Mouse (Mus musculus): Measurements from ENCODE around the gene Ret. TPM values are rescaled to one million over a fixed set of nuclear protein-coding genes. Genes with fewer than 3 reads are reported as not detected.

The Ret gene
- polyA plus RNA-seq, 1 experiment: 0.95 TPM

DNA sequence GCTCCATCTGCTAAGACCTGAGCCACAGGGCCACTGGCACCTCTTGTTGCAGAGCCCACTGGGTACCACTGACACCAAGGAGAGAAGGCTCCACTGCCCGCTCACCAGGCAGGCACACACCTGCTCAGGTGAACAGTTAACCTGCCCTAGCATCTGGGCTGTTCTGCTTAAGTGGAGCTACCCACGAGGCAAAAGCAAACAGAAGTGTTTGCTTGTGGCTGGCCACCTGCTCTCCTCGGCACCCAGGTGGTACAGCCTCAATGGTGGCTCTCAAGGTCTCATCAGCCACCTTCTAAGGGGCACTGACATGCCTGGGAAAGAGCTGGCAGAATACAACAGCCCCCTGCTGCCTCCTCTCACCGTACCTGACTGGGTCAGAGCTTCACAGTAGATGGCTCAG lies 5.3 kb downstream of the Ret start:
- TF ChIP-seq CTCF (conservative IDR thresholded peaks at IDR 0.05; ENCODE audit: insufficient read depth, insufficient read length, low read depth, low read length) (no peak), POLR2A (IDR thresholded peaks at IDR 0.05; ENCODE audit: low read depth, low read length) (no peak)
- Histone ChIP-seq H3K4me1 (ENCODE audit: control insufficient read depth, insufficient read depth, low read length) (no peaks in the 10 kb centered on the region), H3K36me3 (ENCODE audit: control insufficient read depth, insufficient read depth, low read length) (no peaks in the 10 kb centered on the region), H3K27ac (ENCODE audit: insufficient read depth, low read depth, low read length) (no peak overlapping the region), H3K4me3 (ENCODE audit: insufficient read depth, low read depth, low read length) (no peak overlapping the region), H3K27me3 (replicated peaks; ENCODE audit: control insufficient read depth, insufficient read depth, low read length) (no peaks in the 10 kb centered on the region)
- DNase-seq: no peak
- 44% methylated on average over 4 of the region's 4 CpGs for WGBS

DNA sequence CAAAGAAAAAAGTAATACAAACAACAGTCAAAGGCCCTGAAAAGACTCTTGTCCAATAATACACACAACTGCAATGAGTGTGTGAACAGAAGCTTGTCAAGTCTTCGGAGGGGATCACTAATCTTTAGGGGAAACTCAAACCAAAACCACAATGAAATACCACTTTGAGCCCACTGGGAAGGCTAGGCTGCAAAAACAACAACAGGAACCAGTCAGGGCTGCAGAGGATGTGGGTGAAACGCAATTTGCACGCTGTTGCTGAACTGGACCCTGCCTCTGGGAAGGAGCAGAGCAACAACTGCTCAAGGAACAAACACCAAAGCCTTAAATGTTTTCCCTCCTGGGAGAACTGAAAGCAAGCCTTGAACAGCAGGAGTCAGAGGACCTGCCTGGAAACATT lies 7.8 kb downstream of the Ret start:
- no peak for DNase-seq
- 47% methylated on average over 3 of the region's 3 CpGs for WGBS
- TF ChIP-seq POLR2A (IDR thresholded peaks at IDR 0.05; ENCODE audit: low read depth, low read length) (no peak), CTCF (conservative IDR thresholded peaks at IDR 0.05; ENCODE audit: insufficient read depth, insufficient read length, low read depth, low read length) (no peak)
- no peak overlapping the region for H3K27ac ChIP-seq (ENCODE audit: insufficient read depth, low read depth, low read length)
- H3K4me1 ChIP-seq (ENCODE audit: control insufficient read depth, insufficient read depth, low read length): no peaks in the 10 kb centered on the region
- H3K36me3 ChIP-seq (ENCODE audit: control insufficient read depth, insufficient read depth, low read length): no peaks in the 10 kb centered on the region
- H3K27me3 ChIP-seq (replicated peaks; ENCODE audit: control insufficient read depth, insufficient read depth, low read length): no peaks in the 10 kb centered on the region
- H3K4me3 ChIP-seq (ENCODE audit: insufficient read depth, low read depth, low read length): no peak overlapping the region

- Histone ChIP-seq H3K27me3 (replicated peaks; ENCODE audit: control insufficient read depth, insufficient read depth, low read length) (no peaks in the 10 kb centered on the region), H3K36me3 (ENCODE audit: control insufficient read depth, insufficient read depth, low read length) (no peaks in the 10 kb centered on the region), H3K4me1 (ENCODE audit: control insufficient read depth, insufficient read depth, low read length) (no peaks in the 10 kb centered on the region), H3K27ac (ENCODE audit: insufficient read depth, low read depth, low read length) (no peak overlapping the region), H3K4me3 (ENCODE audit: insufficient read depth, low read depth, low read length) (no peak overlapping the region)
- no peak for DNase-seq
- 50% methylated on average over 9 of the region's 9 CpGs for WGBS
- TF ChIP-seq POLR2A (IDR thresholded peaks at IDR 0.05; ENCODE audit: low read depth, low read length): no peak
- TF ChIP-seq CTCF (conservative IDR thresholded peaks at IDR 0.05; ENCODE audit: insufficient read depth, insufficient read length, low read depth, low read length): no peak
Measured at GRCm38 (mm10) chr6:118188599-118188998, 8.9 kb downstream of the Ret start.

GRCm38 (mm10) chr6:118187285-118187641 lies 10.3 kb downstream of the Ret start:
- WGBS: 67% methylated on average over 3 of the region's 3 CpGs
- Histone ChIP-seq H3K27me3 (replicated peaks; ENCODE audit: control insufficient read depth, insufficient read depth, low read length) (no peaks in the 10 kb centered on the region), H3K4me1 (ENCODE audit: control insufficient read depth, insufficient read depth, low read length) (no peaks in the 10 kb centered on the region), H3K4me3 (ENCODE audit: insufficient read depth, low read depth, low read length) (no peak overlapping the region), H3K27ac (ENCODE audit: insufficient read depth, low read depth, low read length) (no peak overlapping the region), H3K36me3 (ENCODE audit: control insufficient read depth, insufficient read depth, low read length) (no peaks in the 10 kb centered on the region)
- no peak for DNase-seq
- TF ChIP-seq CTCF (conservative IDR thresholded peaks at IDR 0.05; ENCODE audit: insufficient read depth, insufficient read length, low read depth, low read length) (no peak), POLR2A (IDR thresholded peaks at IDR 0.05; ENCODE audit: low read depth, low read length) (no peak)

DNA sequence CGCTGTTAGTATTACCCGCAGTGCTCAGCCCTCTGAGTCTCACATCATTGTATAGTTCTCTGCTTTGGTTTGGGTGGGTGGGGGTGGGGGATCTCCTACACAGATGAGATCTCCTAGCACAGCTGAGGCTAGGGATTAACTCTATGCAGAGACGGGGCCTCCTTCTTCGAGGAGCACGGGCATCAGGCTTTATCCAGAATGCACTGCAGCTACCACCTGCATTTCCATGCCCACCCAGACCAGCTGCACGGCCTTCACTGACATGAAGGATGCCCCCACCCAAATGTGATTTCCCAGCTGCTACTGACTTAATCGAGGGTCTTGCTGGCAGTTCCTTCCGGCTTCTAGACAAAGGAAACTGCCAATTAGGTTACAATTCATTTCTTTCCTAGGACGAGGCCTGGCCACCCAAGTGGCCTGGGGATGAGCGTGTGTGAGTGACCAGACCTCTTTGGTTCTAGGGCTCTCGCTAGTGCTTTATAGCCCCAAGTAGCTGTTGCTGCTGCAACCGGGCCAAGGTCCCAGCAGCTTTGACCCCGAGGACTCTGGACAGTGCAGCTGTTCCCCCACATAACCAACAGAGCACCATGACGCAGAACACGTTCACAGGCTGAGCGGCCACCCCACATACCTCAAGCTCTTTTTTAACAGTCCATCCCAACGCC lies 10.8 kb downstream of the Ret start:
- no peaks in the 10 kb centered on the region for H3K27me3 ChIP-seq (replicated peaks; ENCODE audit: control insufficient read depth, insufficient read depth, low read length)
- H3K36me3 ChIP-seq (ENCODE audit: control insufficient read depth, insufficient read depth, low read length): no peaks in the 10 kb centered on the region
- TF ChIP-seq CTCF (conservative IDR thresholded peaks at IDR 0.05; ENCODE audit: insufficient read depth, insufficient read length, low read depth, low read length): no peak
- no peak for TF ChIP-seq POLR2A (IDR thresholded peaks at IDR 0.05; ENCODE audit: low read depth, low read length)
- H3K4me1 ChIP-seq (ENCODE audit: control insufficient read depth, insufficient read depth, low read length): no peaks in the 10 kb centered on the region
- 62% methylated on average over 17 of the region's 17 CpGs for WGBS
- no peak overlapping the region for H3K27ac ChIP-seq (ENCODE audit: insufficient read depth, low read depth, low read length)
- no peak overlapping the region for H3K4me3 ChIP-seq (ENCODE audit: insufficient read depth, low read depth, low read length)
- DNase-seq: no peak

GRCm38 (mm10) chr6:118184126-118184525 lies 13.4 kb downstream of the Ret start:
- Histone ChIP-seq H3K27ac (ENCODE audit: insufficient read depth, low read depth, low read length) (no peak overlapping the region), H3K27me3 (replicated peaks; ENCODE audit: control insufficient read depth, insufficient read depth, low read length) (no peaks in the 10 kb centered on the region), H3K36me3 (ENCODE audit: control insufficient read depth, insufficient read depth, low read length) (no peaks in the 10 kb centered on the region), H3K4me3 (ENCODE audit: insufficient read depth, low read depth, low read length) (no peak overlapping the region), H3K4me1 (ENCODE audit: control insufficient read depth, insufficient read depth, low read length) (no peaks in the 10 kb centered on the region)
- WGBS: 87% methylated on average over 10 of the region's 10 CpGs
- TF ChIP-seq CTCF (conservative IDR thresholded peaks at IDR 0.05; ENCODE audit: insufficient read depth, insufficient read length, low read depth, low read length): no peak
- TF ChIP-seq POLR2A (IDR thresholded peaks at IDR 0.05; ENCODE audit: low read depth, low read length): no peak
- DNase-seq: no peak

DNA sequence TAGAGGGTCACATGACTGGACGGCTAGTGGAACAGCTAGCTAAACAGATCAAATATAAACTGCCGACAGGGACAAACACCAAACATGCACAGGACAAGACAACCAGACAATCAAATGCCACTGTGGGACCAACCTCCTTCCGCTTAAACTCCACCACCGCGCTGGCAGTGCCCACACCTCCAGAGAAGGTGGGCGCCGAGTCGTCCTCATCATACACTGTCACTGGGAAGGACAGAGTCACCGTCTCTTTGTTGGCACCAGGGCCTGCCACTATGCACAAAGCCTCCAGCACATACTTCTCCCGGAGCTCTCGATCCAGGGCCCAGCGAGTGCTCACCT lies 17.5 kb downstream of the Ret start:
- no peak for DNase-seq
- H3K4me3 ChIP-seq (ENCODE audit: insufficient read depth, low read depth, low read length): no peak overlapping the region
- TF ChIP-seq CTCF (conservative IDR thresholded peaks at IDR 0.05; ENCODE audit: insufficient read depth, insufficient read length, low read depth, low read length) (no peak), POLR2A (IDR thresholded peaks at IDR 0.05; ENCODE audit: low read depth, low read length) (no peak)
- H3K27ac ChIP-seq (ENCODE audit: insufficient read depth, low read depth, low read length): no peak overlapping the region
- no peaks in the 10 kb centered on the region for H3K4me1 ChIP-seq (ENCODE audit: control insufficient read depth, insufficient read depth, low read length)
- H3K36me3 ChIP-seq (ENCODE audit: control insufficient read depth, insufficient read depth, low read length): no peaks in the 10 kb centered on the region
- H3K27me3 ChIP-seq (replicated peaks; ENCODE audit: control insufficient read depth, insufficient read depth, low read length): no peaks in the 10 kb centered on the region
- 74% methylated on average over 12 of the region's 12 CpGs for WGBS

All from kidney, adult 2 months (tissue).